Mouse (Mus musculus): Measurements from ENCODE around the gene Arid3a. TPM values are rescaled to one million over a fixed set of nuclear protein-coding genes. Genes with fewer than 3 reads are reported as not detected.

Arid3a gene
- polyA plus RNA-seq, 1 experiment from 2014 or later, result 5.4 TPM

DNA sequence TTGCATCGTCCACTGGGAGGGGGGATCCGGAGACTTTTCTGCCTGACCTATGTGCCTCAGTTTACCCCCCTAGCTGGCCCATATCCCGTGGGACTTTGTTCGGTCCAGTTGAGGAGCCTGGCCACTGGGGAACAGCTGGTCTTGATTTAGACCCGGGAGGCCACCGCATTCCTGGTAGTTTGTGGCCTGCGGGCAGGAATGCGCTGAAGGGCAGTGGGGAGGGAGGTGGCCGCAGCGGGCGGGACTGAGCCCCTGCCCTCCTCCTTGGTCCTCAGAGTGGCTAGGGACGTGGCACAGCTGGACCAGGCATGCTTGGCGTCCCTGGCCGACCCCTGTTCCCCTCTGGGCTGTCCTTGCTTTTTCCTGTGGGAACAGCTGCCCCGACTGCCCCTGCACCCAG lies 63.0 kb downstream of the Arid3a start:
- peak overlapping the region; percentile 81 for H3K9ac ChIP-seq
- peak overlapping the region; percentile 99; the same call in 1 of the 2 replicates for H3K27ac ChIP-seq (ENCODE audit: low read depth)
- H3K36me3 ChIP-seq (ENCODE audit: insufficient read depth), result peaks cover 43% of the 10 kb centered on the region
- peak overlapping the region; percentile 76 for H3K4me2 ChIP-seq
- ATAC-seq (ENCODE audit: insufficient read depth) (peak; percentile 35; the same call in 1 of the 2 replicates), DNase-seq (peak; percentile 83)
- H3K9me3 ChIP-seq (ENCODE audit: low read depth, low read length), result peaks cover 5% of the 10 kb centered on the region; the same call in 1 of the 2 replicates
- WGBS, result 8% methylated on average over 15 of the region's 15 CpGs
- TF ChIP-seq CTCF (IDR thresholded peaks at IDR 0.05; ENCODE audit: low read depth), result no peak
- H3K4me3 ChIP-seq (ENCODE audit: low read depth, low read length), result peak overlapping the region; percentile 85
- H3K4me1 ChIP-seq (ENCODE audit: insufficient read depth), result peaks cover 25% of the 10 kb centered on the region
- H3K27me3 ChIP-seq (ENCODE audit: insufficient read depth, low read length), result no peaks in the 10 kb centered on the region

DNA sequence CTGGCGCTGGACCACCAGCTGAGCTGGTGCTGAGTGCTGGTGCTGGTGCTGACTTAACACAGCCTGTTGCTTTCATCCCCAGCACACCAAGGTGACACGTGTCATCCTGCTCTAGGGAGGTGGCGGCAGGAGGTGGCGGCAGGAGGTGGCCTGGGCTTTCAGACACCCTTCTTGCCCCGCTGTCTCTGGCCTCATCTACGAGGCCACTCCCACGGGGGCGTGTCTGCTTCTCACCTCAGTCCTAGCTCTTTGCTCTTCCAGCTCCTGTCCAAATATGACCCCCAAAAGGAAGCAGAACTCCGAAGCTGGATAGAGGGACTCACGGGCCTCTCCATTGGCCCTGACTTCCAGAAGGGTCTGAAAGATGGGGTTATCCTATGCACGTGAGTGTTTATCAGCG lies 64.3 kb downstream of the Arid3a start:
- no peak overlapping the region for H3K9ac ChIP-seq
- H3K4me3 ChIP-seq (ENCODE audit: low read depth, low read length), result peak overlapping the region; percentile 85
- H3K4me1 ChIP-seq (ENCODE audit: insufficient read depth), result peaks cover 20% of the 10 kb centered on the region
- TF ChIP-seq CTCF (IDR thresholded peaks at IDR 0.05; ENCODE audit: low read depth), result no peak
- ATAC-seq (ENCODE audit: insufficient read depth) (no peak), DNase-seq (no peak)
- no peak overlapping the region for H3K27ac ChIP-seq (ENCODE audit: low read depth)
- peaks cover 50% of the 10 kb centered on the region for H3K36me3 ChIP-seq (ENCODE audit: insufficient read depth)
- 73% methylated on average over 12 of the region's 12 CpGs for WGBS
- H3K27me3 ChIP-seq (ENCODE audit: insufficient read depth, low read length), result no peaks in the 10 kb centered on the region
- peak overlapping the region; percentile 76 for H3K4me2 ChIP-seq
- H3K9me3 ChIP-seq (ENCODE audit: low read depth, low read length), result peaks cover 5% of the 10 kb centered on the region; the same call in 1 of the 2 replicates

DNA sequence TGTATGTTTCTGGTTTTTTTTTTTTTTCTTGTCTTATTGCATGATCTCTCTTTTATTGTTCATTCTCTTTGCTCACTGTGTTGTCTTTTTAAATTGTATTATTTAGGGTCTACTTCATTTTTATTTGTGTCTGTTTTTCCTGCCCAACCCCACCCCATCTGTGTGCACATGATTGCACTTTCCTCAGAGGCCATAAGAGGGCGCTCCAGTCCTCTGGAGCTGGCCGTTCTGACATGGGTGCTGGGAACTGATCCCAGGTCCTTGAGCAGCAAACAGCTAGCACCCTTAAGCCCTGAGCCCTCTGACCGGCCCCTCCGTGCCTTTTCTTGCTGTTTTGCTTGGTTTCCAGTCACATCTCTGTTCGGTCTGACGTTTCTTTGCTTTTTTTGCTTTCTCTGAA lies 64.7 kb downstream of the Arid3a start:
- Histone ChIP-seq H3K4me1 (ENCODE audit: insufficient read depth) (peaks cover 16% of the 10 kb centered on the region), H3K4me3 (ENCODE audit: low read depth, low read length) (no peak overlapping the region), H3K27me3 (ENCODE audit: insufficient read depth, low read length) (no peaks in the 10 kb centered on the region), H3K4me2 (peak overlapping the region; percentile 76; the same call in 1 of the 2 replicates), H3K9ac (no peak overlapping the region), H3K9me3 (ENCODE audit: low read depth, low read length) (peaks cover 5% of the 10 kb centered on the region; the same call in 1 of the 2 replicates), H3K36me3 (ENCODE audit: insufficient read depth) (peaks cover 50% of the 10 kb centered on the region), H3K27ac (ENCODE audit: low read depth) (no peak overlapping the region)
- ATAC-seq (ENCODE audit: insufficient read depth) (no peak), DNase-seq (no peak)
- 83% methylated on average over 6 of the region's 6 CpGs for WGBS
- peak; percentile 49 for TF ChIP-seq CTCF (IDR thresholded peaks at IDR 0.05; ENCODE audit: low read depth)

DNA sequence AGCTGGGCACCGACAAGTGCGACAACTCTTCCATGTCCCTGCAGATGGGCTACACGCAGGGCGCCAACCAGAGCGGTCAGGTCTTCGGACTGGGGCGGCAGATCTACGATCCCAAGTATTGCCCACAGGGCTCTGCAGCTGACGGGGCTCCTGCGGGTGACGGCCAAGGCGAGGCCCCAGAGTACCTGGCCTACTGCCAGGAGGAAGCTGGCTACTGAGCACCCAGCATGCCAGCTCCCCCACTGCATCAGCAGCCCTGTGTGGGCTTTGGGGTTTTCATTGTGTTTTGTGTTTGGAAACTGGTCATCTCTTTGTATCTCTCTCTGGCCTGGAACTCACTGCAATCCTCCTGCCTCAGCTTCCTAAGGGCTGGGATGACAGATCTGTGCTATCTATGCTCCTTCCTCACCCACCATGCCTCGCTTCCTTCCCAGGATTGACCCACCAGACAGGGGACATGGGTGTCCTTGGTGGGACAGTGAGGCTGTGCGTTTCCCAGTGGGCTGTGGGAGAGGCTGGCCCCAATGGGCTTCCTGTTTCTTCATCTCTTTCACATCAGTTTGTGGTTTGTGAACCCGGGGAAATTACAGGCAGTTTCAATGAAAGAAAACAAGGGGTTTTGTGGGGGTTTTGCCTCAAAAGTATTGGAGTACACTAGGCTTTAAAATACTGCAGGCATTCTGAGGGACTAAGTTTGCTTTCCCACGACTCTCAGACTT lies 67.7 kb downstream of the Arid3a start:
- H3K36me3 ChIP-seq (ENCODE audit: insufficient read depth), result peaks cover 50% of the 10 kb centered on the region
- TF ChIP-seq CTCF (IDR thresholded peaks at IDR 0.05; ENCODE audit: low read depth), result no peak

DNA sequence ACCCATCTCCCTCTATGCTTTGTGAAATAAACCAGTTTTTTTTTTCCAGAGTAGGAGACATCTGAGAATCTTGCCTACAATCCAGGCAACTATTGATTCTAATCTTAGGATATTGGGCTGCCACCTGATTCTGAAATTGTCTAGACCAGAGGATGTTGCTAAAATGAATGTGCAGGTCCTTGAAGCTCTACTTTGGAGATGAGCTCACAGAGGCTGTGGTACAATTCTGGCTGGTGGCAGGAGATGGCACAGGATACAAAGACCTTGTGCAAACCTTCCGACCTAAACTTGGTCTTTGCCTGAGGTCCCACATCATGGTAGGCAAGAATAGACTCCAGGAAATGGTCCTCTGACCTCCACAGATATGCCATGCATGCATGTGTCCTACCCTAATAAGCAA lies 68.8 kb downstream of the Arid3a start:
- no peak for TF ChIP-seq CTCF (IDR thresholded peaks at IDR 0.05; ENCODE audit: low read depth)
- WGBS, result 86% methylated on average over 1 of the region's 1 CpGs
- no peak overlapping the region for H3K27ac ChIP-seq (ENCODE audit: low read depth)
- ATAC-seq (ENCODE audit: insufficient read depth) (no peak), DNase-seq (no peak)
- H3K27me3 ChIP-seq (ENCODE audit: insufficient read depth, low read length), result no peaks in the 10 kb centered on the region
- H3K9me3 ChIP-seq (ENCODE audit: low read depth, low read length), result peaks cover 5% of the 10 kb centered on the region; the same call in 1 of the 2 replicates
- peaks cover 50% of the 10 kb centered on the region for H3K36me3 ChIP-seq (ENCODE audit: insufficient read depth)
- no peak overlapping the region for H3K9ac ChIP-seq
- H3K4me3 ChIP-seq (ENCODE audit: low read depth, low read length), result no peak overlapping the region
- peaks cover 8% of the 10 kb centered on the region; the same call in 1 of the 2 replicates for H3K4me1 ChIP-seq (ENCODE audit: insufficient read depth)
- no peak overlapping the region for H3K4me2 ChIP-seq

More for the DNA sequence above, 67.7 kb downstream of the Arid3a start:
- Histone ChIP-seq H3K4me1 (ENCODE audit: insufficient read depth) (peaks cover 12% of the 10 kb centered on the region), H3K9me3 (ENCODE audit: low read depth, low read length) (peaks cover 5% of the 10 kb centered on the region; the same call in 1 of the 2 replicates), H3K4me3 (ENCODE audit: low read depth, low read length) (no peak overlapping the region), H3K9ac (no peak overlapping the region), H3K27ac (ENCODE audit: low read depth) (no peak overlapping the region), H3K27me3 (ENCODE audit: insufficient read depth, low read length) (no peaks in the 10 kb centered on the region), H3K4me2 (no peak overlapping the region)
- DNase-seq, result no peak
- ATAC-seq (ENCODE audit: insufficient read depth), result no peak
- WGBS, result 86% methylated on average over 16 of the region's 16 CpGs

DNA sequence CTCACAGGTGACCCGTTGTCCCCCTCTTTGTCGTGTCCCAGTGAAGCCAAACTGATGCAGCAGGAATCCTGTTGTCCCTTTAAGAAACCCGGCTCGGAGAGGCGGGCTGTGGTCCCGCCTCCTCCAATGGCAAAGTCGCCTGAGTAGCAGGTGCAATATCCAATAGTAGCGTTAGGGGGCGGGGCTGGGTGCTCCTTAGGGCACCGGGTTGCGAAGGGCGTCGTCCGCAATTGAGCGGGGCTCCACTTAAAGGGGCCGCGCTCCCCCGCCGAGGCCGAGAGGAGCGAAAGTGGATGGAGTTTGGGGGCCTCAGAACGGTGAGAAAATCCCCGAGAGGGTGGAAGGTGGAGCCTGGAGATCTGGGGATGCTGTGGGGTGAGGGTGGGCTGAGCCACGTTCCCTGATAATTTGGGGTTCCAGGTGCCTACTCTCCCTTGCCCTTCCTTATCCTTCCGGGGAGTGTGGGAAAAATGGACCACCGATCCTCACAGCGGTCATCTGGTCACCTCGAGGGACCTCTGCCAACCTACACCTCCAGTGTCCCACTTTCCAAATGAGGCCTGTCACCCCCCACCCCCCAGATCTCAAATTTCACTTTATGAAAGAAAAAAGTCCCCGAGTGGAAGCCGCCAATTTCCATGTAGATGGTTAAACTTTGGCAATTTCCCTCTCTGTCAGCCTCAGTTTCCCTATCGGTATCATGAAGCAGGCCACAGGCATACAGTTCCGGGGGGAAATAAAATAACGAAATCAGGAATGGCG lies 69.6 kb downstream of the Arid3a start, which contains the start of gene Abca7:
Abca7 (plus strand) TSS at position 223 of the 762 bp plus-strand sequence.
- Histone ChIP-seq H3K9me3 (ENCODE audit: low read depth, low read length) (peaks cover 4% of the 10 kb centered on the region; the same call in 1 of the 2 replicates), H3K36me3 (ENCODE audit: insufficient read depth) (peaks cover 42% of the 10 kb centered on the region), H3K27me3 (ENCODE audit: insufficient read depth, low read length) (no peaks in the 10 kb centered on the region), H3K27ac (ENCODE audit: low read depth) (peak within 1 kb of the TSS; percentile 43; the same call in 1 of the 2 replicates), H3K4me3 (ENCODE audit: low read depth, low read length) (peak within 1 kb of the TSS; percentile 52), H3K4me1 (ENCODE audit: insufficient read depth) (peaks cover 8% of the 10 kb centered on the region; the same call in 1 of the 2 replicates), H3K4me2 (peak within 1 kb of the TSS; percentile 87), H3K9ac (peak within 1 kb of the TSS; percentile 51)
- peak; percentile 86 for ATAC-seq (ENCODE audit: insufficient read depth)
- peak; percentile 96 for DNase-seq
- TF ChIP-seq CTCF (IDR thresholded peaks at IDR 0.05; ENCODE audit: low read depth), result peak; percentile 42; the same call in 1 of the 2 replicates
- under 1% methylated on average over 34 of the region's 34 CpGs for WGBS
